Comparison of ENCODE assay signal across 11 mouse cellular contexts in genomic region chr11:48067072-48067471, GRCm38 (mm10).
DNase-seq lines count a peak whose midpoint lies in the region; ATAC-seq lines count a peak whose summit lies in the region.
"Had no signal": no experiment of that assay in that cellular context is flagged by ENCODE, and none has a peak within 500 bp of the region (broad histone marks: within the 10 kb centered on the region; RNA-seq: fewer than 3 reads in every experiment).

No protein-coding gene starts in this region.

- no peaks in the 10 kb centered on the region for H3K4me1 ChIP-seq in heart, embryonic 12.5 days (replicated peaks)
- peaks cover 6% of the 10 kb centered on the region; the same call in 1 of the 2 replicates for H3K4me1 ChIP-seq in forebrain, embryonic 15.5 days
- H3K4me1 ChIP-seq: embryonic facial prominence, embryonic 12.5 days; intestine, embryonic 15.5 days; limb, embryonic 13.5 days had no signal

- no peak overlapping the region for H3K9ac ChIP-seq in heart, embryonic 12.5 days
- H3K9ac ChIP-seq in forebrain, embryonic 15.5 days (replicated peaks) = no peak overlapping the region
- H3K9ac ChIP-seq: embryonic facial prominence, embryonic 12.5 days; intestine, embryonic 15.5 days; limb, embryonic 13.5 days had no signal

- DNase-seq in heart, adult 18-20 months = peak; percentile 3 to 11
- peak; percentile 80 for DNase-seq in left cerebral cortex, postnatal 4 days
- DNase-seq in left cerebral cortex, adult 8-10 months (ENCODE audit: low spot score in 2 of 2) = no peak
- peak; percentile 60 for DNase-seq in adrenal gland, adult 2 months
- DNase-seq in thymus, postnatal 36 days = no peak
- no peak for DNase-seq in urinary bladder, postnatal 10 days (ENCODE audit: low spot score)

- WGBS in heart, embryonic 12.5 days = 63% methylated on average over 3 of the region's 3 CpGs
- WGBS in forebrain, embryonic 15.5 days = 25% methylated on average over 3 of the region's 3 CpGs

- H3K27me3 ChIP-seq in heart, embryonic 12.5 days (replicated peaks) = no peaks in the 10 kb centered on the region
- H3K27me3 ChIP-seq in forebrain, embryonic 15.5 days = no peaks in the 10 kb centered on the region
- H3K27me3 ChIP-seq: embryonic facial prominence, embryonic 12.5 days; intestine, embryonic 15.5 days; limb, embryonic 13.5 days had no signal

- no peak overlapping the region for H3K4me2 ChIP-seq in heart, embryonic 12.5 days
- H3K4me2 ChIP-seq in forebrain, embryonic 15.5 days (replicated peaks) = no peak overlapping the region
- H3K4me2 ChIP-seq: embryonic facial prominence, embryonic 12.5 days; intestine, embryonic 15.5 days; limb, embryonic 13.5 days had no signal

- H3K9me3 ChIP-seq in heart, embryonic 12.5 days (replicated peaks) = no peaks in the 10 kb centered on the region
- no peaks in the 10 kb centered on the region for H3K9me3 ChIP-seq in forebrain, embryonic 15.5 days
- H3K9me3 ChIP-seq: embryonic facial prominence, embryonic 12.5 days; intestine, embryonic 15.5 days; limb, embryonic 13.5 days had no signal

- no peak overlapping the region for H3K27ac ChIP-seq in heart, embryonic 12.5 days (ENCODE audit: poor library complexity, severe bottlenecking)
- no peak overlapping the region for H3K27ac ChIP-seq in forebrain, embryonic 15.5 days (replicated peaks)
- H3K27ac ChIP-seq: embryonic facial prominence, embryonic 12.5 days; intestine, embryonic 15.5 days; limb, embryonic 13.5 days had no signal

- intact Hi-C loops in left cerebral cortex, postnatal 4 days (cut with DNase I) = no loop called here

- no peak overlapping the region for H3K4me3 ChIP-seq in heart, embryonic 12.5 days
- H3K4me3 ChIP-seq in forebrain, embryonic 15.5 days = no peak overlapping the region
- H3K4me3 ChIP-seq: embryonic facial prominence, embryonic 12.5 days; intestine, embryonic 15.5 days; limb, embryonic 13.5 days had no signal

- no peak for ATAC-seq in heart, embryonic 12.5 days (ENCODE audit: insufficient number of reproducible peaks, low FRiP score)
- ATAC-seq in forebrain, embryonic 15.5 days (replicated peaks) = peak; percentile 64
- ATAC-seq: intestine, embryonic 15.5 days had no signal

- no peaks in the 10 kb centered on the region for H3K36me3 ChIP-seq in heart, embryonic 12.5 days
- no peaks in the 10 kb centered on the region for H3K36me3 ChIP-seq in forebrain, embryonic 15.5 days
- H3K36me3 ChIP-seq: embryonic facial prominence, embryonic 12.5 days; intestine, embryonic 15.5 days; limb, embryonic 13.5 days had no signal

Comparison
In these comparisons a context has a peak if more than half of its experiments do, and no peak if none do; other contexts are left out.
1. DNase-seq: peak in heart, adult 18-20 months (2 of 2), left cerebral cortex, postnatal 4 days (single experiment) and adrenal gland, adult 2 months (single experiment); none in left cerebral cortex, adult 8-10 months (0 of 2), thymus, postnatal 36 days (0 of 2) and urinary bladder, postnatal 10 days (single experiment).